Mouse (Mus musculus) limb, embryonic 15.5 days (tissue): ENCODE data around the gene Gm42417. TPM values are rescaled to one million over a fixed set of nuclear protein-coding genes. Genes with fewer than 3 reads are reported as not detected.
A peak's percentile ranks its signal among the peaks of the same experiment; 100 is the strongest.

Experiments used
- ATAC-seq: fragments of 200-750 bp; cut with Nextera tagmentation; 2 replicates; pipeline ENCODE4 v1.8.0; 2017; ENCODE audit warnings: low read depth, moderate TSS enrichment; ENCODE audit not compliant: insufficient number of reproducible peaks, low FRiP score, low TSS enrichment
- H3K27ac ChIP-seq: fragments of 300-500 bp; sonication (generic); 2 replicates; pipeline ENCODE4 v1.5.1; 2015; ENCODE audit warnings: moderate library complexity, mild to moderate bottlenecking, inconsistent platforms
- H3K27me3 ChIP-seq: fragments of 300-500 bp; sonication (generic); 2 replicates; pipeline ENCODE4 v1.6.1; 2015; ENCODE audit warnings: inconsistent platforms
- H3K36me3 ChIP-seq: fragments of 300-500 bp; sonication (generic); 2 replicates; pipeline ENCODE4 v1.6.1; 2015; ENCODE audit warnings: inconsistent platforms
- H3K4me1 ChIP-seq: fragments of 300-500 bp; sonication (generic); 2 replicates; pipeline ENCODE4 v1.6.1; 2015; ENCODE audit warnings: inconsistent platforms
- H3K4me2 ChIP-seq: fragments of 300-500 bp; sonication (generic); 2 replicates; pipeline ENCODE4 v1.6.1; 2015; ENCODE audit warnings: mild to moderate bottlenecking, inconsistent platforms
- H3K4me3 ChIP-seq: fragments of 300-500 bp; sonication (generic); 2 replicates; pipeline ENCODE4 v1.5.1; 2015; ENCODE audit warnings: mild to moderate bottlenecking, inconsistent platforms
- H3K9ac ChIP-seq: fragments of 300-500 bp; sonication (generic); 2 replicates; pipeline ENCODE4 v1.6.1; 2015; ENCODE audit warnings: inconsistent platforms
- H3K9me3 ChIP-seq: fragments of 300-500 bp; sonication (generic); 2 replicates; pipeline ENCODE4 v1.6.1; 2016; ENCODE audit warnings: inconsistent platforms
- WGBS: fragments of 180-500 bp; shearing (Covaris S2); methylation state at CpG from one replicate; pipeline ENCODE4 v1.1.7; 2015; 5-methylcytosine and 5-hydroxymethylcytosine counted together
- polyA plus RNA-seq: library from polyadenylated mRNA; unstranded; fragments of >200 nt; fragmentation: Nextera tagmentation; extraction: Ambion mirVana; gene quantifications from 2 replicates; pipeline ENCODE4 v1.2.1, GENCODE M21; 2015

Gm42417 gene
- polyA plus RNA-seq, 1 experiment from 2014 or later = 0.31 TPM

GRCm38 (mm10) chr1:36562388-36562787, 23.2 kb upstream of the Gm42417 start:
- no peak overlapping the region for H3K27ac ChIP-seq
- H3K4me3 ChIP-seq = no peak overlapping the region
- 65% methylated on average over 4 of the region's 4 CpGs for WGBS
- no peak overlapping the region for H3K9ac ChIP-seq
- H3K4me2 ChIP-seq = no peak overlapping the region
- H3K4me1 ChIP-seq = peaks cover 41% of the 10 kb centered on the region
- H3K9me3 ChIP-seq = no peaks in the 10 kb centered on the region
- H3K36me3 ChIP-seq = no peaks in the 10 kb centered on the region
- no peaks in the 10 kb centered on the region for H3K27me3 ChIP-seq
- ATAC-seq = no peak

- Histone ChIP-seq H3K9ac (no peak overlapping the region), H3K4me3 (no peak overlapping the region), H3K36me3 (no peaks in the 10 kb centered on the region), H3K4me2 (no peak overlapping the region), H3K4me1 (peaks cover 36% of the 10 kb centered on the region), H3K9me3 (no peaks in the 10 kb centered on the region), H3K27me3 (no peaks in the 10 kb centered on the region), H3K27ac (no peak overlapping the region)
- no peak for ATAC-seq
- WGBS = 56% methylated on average over 6 of the region's 6 CpGs
These were observed 21.7 kb upstream of the Gm42417 start for GRCm38 (mm10) chr1:36560903-36561302.

GRCm38 (mm10) chr1:36559888-36560287, 20.7 kb upstream of the Gm42417 start:
- WGBS = 60% methylated on average over 5 of the region's 5 CpGs
- ATAC-seq = no peak
- Histone ChIP-seq H3K4me3 (no peak overlapping the region), H3K27ac (no peak overlapping the region), H3K4me2 (no peak overlapping the region), H3K27me3 (no peaks in the 10 kb centered on the region), H3K36me3 (peaks cover 6% of the 10 kb centered on the region), H3K9me3 (no peaks in the 10 kb centered on the region), H3K9ac (no peak overlapping the region), H3K4me1 (peaks cover 44% of the 10 kb centered on the region)

DNA sequence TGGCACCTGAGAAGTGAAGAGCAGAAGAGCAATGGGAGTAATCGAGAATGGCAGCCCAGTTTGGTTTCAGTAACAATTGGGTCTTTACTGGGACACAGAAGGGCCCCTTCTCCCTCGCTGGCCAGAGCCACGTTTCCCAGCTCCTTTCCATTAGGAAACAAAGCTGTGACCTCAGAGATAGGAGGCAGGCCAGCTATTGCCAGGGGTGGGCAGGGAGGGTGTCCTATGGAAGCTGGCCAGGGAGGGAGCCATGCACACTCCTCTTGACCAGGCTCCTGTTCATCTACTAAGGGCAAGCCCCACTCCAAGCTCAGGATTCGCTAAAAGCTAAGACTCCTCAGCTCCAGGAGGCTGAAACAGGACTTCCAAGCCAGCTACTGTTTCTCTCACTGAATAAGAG, 20.0 kb upstream of the Gm42417 start:
- Histone ChIP-seq H3K9me3 (no peaks in the 10 kb centered on the region), H3K4me3 (peak overlapping the region; percentile 94; the same call in 1 of the 2 replicates), H3K36me3 (peaks cover 13% of the 10 kb centered on the region), H3K27ac (peak overlapping the region; percentile 99; the same call in 1 of the 2 replicates), H3K4me2 (peak overlapping the region; percentile 82), H3K9ac (no peak overlapping the region), H3K4me1 (peaks cover 50% of the 10 kb centered on the region), H3K27me3 (no peaks in the 10 kb centered on the region)
- ATAC-seq = no peak
- WGBS = 26% methylated on average over 4 of the region's 4 CpGs

DNA sequence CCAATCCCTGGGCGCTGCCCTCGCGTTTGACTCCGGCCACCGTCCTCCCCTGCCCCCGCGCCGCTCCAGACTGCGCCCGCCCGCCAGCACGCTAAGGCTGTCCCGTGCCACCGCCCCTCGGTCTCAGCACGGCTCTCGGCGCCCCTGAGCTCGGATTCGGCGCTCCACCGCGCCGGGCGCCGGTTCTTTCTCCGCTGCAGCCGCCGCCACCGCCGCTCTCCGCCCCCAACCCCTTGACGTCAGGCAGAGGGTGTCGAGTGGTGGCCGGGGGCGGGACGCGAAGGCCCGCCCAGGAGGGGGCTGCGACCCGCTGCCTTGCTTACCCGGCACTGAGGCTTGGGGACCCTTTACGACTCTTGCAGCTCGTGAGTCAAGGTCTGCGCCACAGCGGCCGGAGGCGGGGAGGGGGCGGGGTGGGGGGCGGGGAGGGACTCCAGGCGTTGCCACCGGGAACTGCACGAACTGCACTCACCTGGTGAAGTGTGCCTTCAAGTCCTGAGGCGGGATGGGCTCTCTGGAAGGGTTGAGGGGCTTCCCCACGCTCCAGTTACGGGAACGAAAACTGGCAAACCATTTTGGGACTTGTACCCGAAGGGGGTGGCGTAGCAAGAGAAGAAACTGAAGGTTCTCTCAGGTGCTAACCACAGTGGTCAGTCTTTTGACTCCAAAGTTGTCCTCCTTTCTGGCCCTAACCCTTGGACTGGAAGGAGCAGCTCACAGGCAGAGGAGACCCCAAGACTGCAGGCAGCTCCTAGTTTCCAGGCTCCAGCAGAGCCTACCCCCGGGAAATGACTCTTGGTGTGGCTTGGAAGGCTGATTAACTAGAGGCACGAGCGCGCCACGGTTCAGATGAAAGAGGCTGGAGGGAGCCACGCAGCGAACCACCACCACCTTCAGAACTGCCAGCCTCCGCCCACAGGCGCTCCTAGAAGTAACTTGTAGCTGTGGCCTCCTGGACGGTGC, 19.1 kb upstream of the Gm42417 start, which contains the start of gene Sema4c:
TSS of gene Sema4c (minus strand) at position 319 of the 963 bp plus-strand sequence.
- H3K27me3 ChIP-seq = no peaks in the 10 kb centered on the region
- ATAC-seq = peak; percentile 59
- H3K4me3 ChIP-seq = peak within 1 kb of the TSS; percentile 94
- H3K27ac ChIP-seq = peak within 1 kb of the TSS; percentile 99
- H3K9ac ChIP-seq = peak within 1 kb of the TSS; percentile 87
- peak within 1 kb of the TSS; percentile 82 for H3K4me2 ChIP-seq
- WGBS = under 1% methylated on average over 64 of the region's 69 CpGs
- H3K36me3 ChIP-seq = peaks cover 22% of the 10 kb centered on the region
- peaks cover 53% of the 10 kb centered on the region for H3K4me1 ChIP-seq
- no peaks in the 10 kb centered on the region for H3K9me3 ChIP-seq

GRCm38 (mm10) chr1:36557457-36558011, 18.3 kb upstream of the Gm42417 start:
- Histone ChIP-seq H3K4me2 (peak overlapping the region; percentile 82), H3K9me3 (no peaks in the 10 kb centered on the region), H3K27ac (peak overlapping the region; percentile 99), H3K4me1 (peaks cover 49% of the 10 kb centered on the region), H3K9ac (peak overlapping the region; percentile 87), H3K27me3 (no peaks in the 10 kb centered on the region), H3K4me3 (peak overlapping the region; percentile 94), H3K36me3 (peaks cover 30% of the 10 kb centered on the region)
- under 1% methylated on average over 47 of the region's 48 CpGs for WGBS
- ATAC-seq = peak; percentile 86

DNA sequence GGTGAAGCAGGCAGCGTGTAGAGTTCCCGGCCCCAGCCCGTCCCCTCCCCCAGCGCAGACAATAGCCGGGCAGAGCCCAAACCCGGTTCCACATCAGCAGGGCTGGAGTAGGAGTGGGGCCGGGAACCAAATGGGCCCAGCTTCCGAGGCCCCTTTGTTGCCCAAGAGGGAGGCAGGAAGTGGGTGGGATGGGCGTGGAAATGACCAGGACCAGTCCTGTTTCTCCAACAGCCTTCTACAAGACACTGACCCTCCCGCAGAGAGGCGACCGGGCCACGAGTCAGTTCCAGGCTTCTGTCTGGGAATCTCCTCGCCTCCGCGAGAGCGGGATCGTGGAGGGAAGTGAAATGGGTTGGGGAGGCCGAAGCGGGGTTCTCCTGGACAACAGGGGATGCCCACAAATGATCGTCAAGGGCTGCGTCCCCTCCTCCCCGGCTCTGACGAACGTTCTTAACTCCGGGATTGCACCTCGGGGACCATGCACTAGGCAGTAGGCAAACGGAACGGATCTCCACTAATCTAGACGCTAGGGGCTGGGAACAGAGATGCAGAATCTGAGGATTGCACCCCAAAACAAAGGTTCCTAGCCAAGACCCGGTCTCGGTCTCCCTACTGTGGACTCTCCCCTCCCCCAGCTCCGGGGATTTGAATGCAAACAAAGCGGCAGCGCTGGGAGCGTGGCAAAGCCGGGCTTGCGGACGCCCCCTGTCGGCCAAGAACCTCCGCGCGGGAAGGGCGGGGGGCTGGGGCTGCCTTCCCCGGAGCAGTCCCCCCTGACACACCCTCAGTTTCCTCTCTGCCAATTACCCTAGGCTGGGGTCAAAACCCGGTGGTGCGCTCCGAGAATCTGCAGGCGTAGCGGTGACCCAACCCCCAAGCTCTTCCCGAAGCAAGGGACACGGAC, 17.6 kb upstream of the Gm42417 start:
- WGBS = 0% methylated on average over 52 of the region's 52 CpGs
- Histone ChIP-seq H3K9me3 (no peaks in the 10 kb centered on the region), H3K27me3 (no peaks in the 10 kb centered on the region), H3K4me2 (peak overlapping the region; percentile 82), H3K9ac (peak overlapping the region; percentile 87), H3K4me3 (peak overlapping the region; percentile 94), H3K36me3 (peaks cover 37% of the 10 kb centered on the region), H3K4me1 (peaks cover 47% of the 10 kb centered on the region), H3K27ac (peak overlapping the region; percentile 99)
- ATAC-seq = peak; percentile 72

- Histone ChIP-seq H3K36me3 (peaks cover 46% of the 10 kb centered on the region), H3K4me1 (peaks cover 49% of the 10 kb centered on the region), H3K27ac (peak overlapping the region; percentile 99), H3K9me3 (no peaks in the 10 kb centered on the region), H3K27me3 (no peaks in the 10 kb centered on the region), H3K4me2 (peak overlapping the region; percentile 82), H3K4me3 (peak overlapping the region; percentile 94), H3K9ac (peak overlapping the region; percentile 87)
- no peak for ATAC-seq
- under 1% methylated on average over 8 of the region's 8 CpGs for WGBS
These were observed 16.7 kb upstream of the Gm42417 start for GRCm38 (mm10) chr1:36555798-36556395.

- Histone ChIP-seq H3K9ac (no peak overlapping the region), H3K9me3 (no peaks in the 10 kb centered on the region), H3K4me2 (peak overlapping the region; percentile 82), H3K36me3 (peaks cover 57% of the 10 kb centered on the region), H3K4me1 (peaks cover 52% of the 10 kb centered on the region), H3K4me3 (peak overlapping the region; percentile 94), H3K27me3 (no peaks in the 10 kb centered on the region), H3K27ac (peak overlapping the region; percentile 99)
- WGBS = 65% methylated on average over 21 of the region's 21 CpGs
- no peak for ATAC-seq
These were observed 15.6 kb upstream of the Gm42417 start for GRCm38 (mm10) chr1:36554633-36555399.

DNA sequence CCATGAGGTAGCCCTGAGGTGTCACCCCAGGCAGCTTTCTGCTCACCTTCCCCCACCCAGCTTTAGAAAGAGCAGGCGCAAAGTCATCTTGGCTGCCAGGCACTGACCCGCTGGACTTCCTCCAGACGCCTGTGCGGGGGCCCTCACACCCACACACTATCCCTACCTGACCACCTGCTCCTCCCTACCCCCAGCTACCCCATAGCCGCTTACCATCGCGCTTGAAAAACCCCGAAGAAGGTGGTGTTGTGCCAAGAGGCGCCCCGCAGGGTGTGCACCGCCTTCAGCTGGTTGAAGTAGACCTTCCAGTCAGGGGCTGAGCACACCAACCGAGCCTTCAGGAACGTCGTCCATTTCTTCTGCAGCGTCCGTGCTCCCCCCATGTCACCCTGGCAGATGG, 13.3 kb upstream of the Gm42417 start:
- 86% methylated on average over 16 of the region's 16 CpGs for WGBS
- Histone ChIP-seq H3K4me2 (no peak overlapping the region), H3K9ac (no peak overlapping the region), H3K27me3 (no peaks in the 10 kb centered on the region), H3K27ac (no peak overlapping the region), H3K4me1 (peaks cover 60% of the 10 kb centered on the region), H3K9me3 (no peaks in the 10 kb centered on the region), H3K36me3 (peaks cover 67% of the 10 kb centered on the region), H3K4me3 (no peak overlapping the region)
- no peak for ATAC-seq
